Mouse (Mus musculus): Measurements from ENCODE around the gene Pank3. TPM values are rescaled to one million over a fixed set of nuclear protein-coding genes. Genes with fewer than 3 reads are reported as not detected.

The Pank3 gene
- polyA plus RNA-seq (2016; fragmentation: Nextera tagmentation; extraction: Ambion mirVana) = 27.5 and 28.7 TPM in 2 replicates

- Histone ChIP-seq H3K27ac (peak within 1 kb of the TSS; percentile 87), H3K9ac (peak within 1 kb of the TSS; percentile 99), H3K27me3 (replicated peaks) (no peaks in the 10 kb centered on the region), H3K4me2 (replicated peaks) (peak within 1 kb of the TSS; percentile 61), H3K9me3 (no peaks in the 10 kb centered on the region), H3K36me3 (no peaks in the 10 kb centered on the region), H3K4me1 (peaks cover 11% of the 10 kb centered on the region), H3K4me3 (peak within 1 kb of the TSS; percentile 92)
- under 1% methylated on average over 48 of the region's 50 CpGs for WGBS
- peak; percentile 100 for ATAC-seq (ENCODE audit: low FRiP score, low read depth)
These were observed at the start of gene Pank3 for GRCm38 (mm10) chr11:35769188-35769745. TSS of gene Pank3 (plus strand) at chr11:35769484.

GRCm38 (mm10) chr11:35723876-35724275 lies 45.4 kb upstream of the Pank3 start:
- WGBS = 90% methylated on average over 5 of the region's 5 CpGs
- H3K27ac ChIP-seq = no peak overlapping the region

GRCm38 (mm10) chr11:35726341-35726846 lies 42.9 kb upstream of the Pank3 start:
- Histone ChIP-seq H3K27me3 (replicated peaks) (no peaks in the 10 kb centered on the region), H3K27ac (no peak overlapping the region), H3K9ac (no peak overlapping the region), H3K36me3 (no peaks in the 10 kb centered on the region), H3K4me2 (replicated peaks) (no peak overlapping the region), H3K4me1 (0 out of 2 replicates have a peak, but pooled peaks cover 3% of the 10 kb centered on the region), H3K4me3 (no peak overlapping the region), H3K9me3 (no peaks in the 10 kb centered on the region)
- WGBS = 85% methylated on average over 8 of the region's 8 CpGs
- ATAC-seq (ENCODE audit: low FRiP score, low read depth) = no peak

More at GRCm38 (mm10) chr11:35723876-35724275, 45.4 kb upstream of the Pank3 start:
- Histone ChIP-seq H3K9me3 (no peaks in the 10 kb centered on the region), H3K4me2 (replicated peaks) (no peak overlapping the region), H3K36me3 (no peaks in the 10 kb centered on the region), H3K27me3 (replicated peaks) (no peaks in the 10 kb centered on the region), H3K4me3 (no peak overlapping the region), H3K4me1 (no peaks in the 10 kb centered on the region), H3K9ac (no peak overlapping the region)
- ATAC-seq (ENCODE audit: low FRiP score, low read depth) = no peak

GRCm38 (mm10) chr11:35728200-35728599 lies 41.1 kb upstream of the Pank3 start:
- no peak overlapping the region for H3K4me3 ChIP-seq
- WGBS = 98% methylated on average over 1 of the region's 1 CpGs
- H3K36me3 ChIP-seq = no peaks in the 10 kb centered on the region

GRCm38 (mm10) chr11:35729186-35729585 lies 40.1 kb upstream of the Pank3 start:
- WGBS = 41% methylated on average over 5 of the region's 5 CpGs

More at GRCm38 (mm10) chr11:35728200-35728599, 41.1 kb upstream of the Pank3 start:
- Histone ChIP-seq H3K27ac (no peak overlapping the region), H3K27me3 (replicated peaks) (no peaks in the 10 kb centered on the region), H3K4me2 (replicated peaks) (no peak overlapping the region), H3K9ac (no peak overlapping the region), H3K4me1 (0 out of 2 replicates have a peak, but pooled peaks cover 3% of the 10 kb centered on the region), H3K9me3 (no peaks in the 10 kb centered on the region)
- ATAC-seq (ENCODE audit: low FRiP score, low read depth) = no peak

GRCm38 (mm10) chr11:35732366-35732765 lies 36.9 kb upstream of the Pank3 start:
- H3K4me1 ChIP-seq = 0 out of 2 replicates have a peak, but pooled peaks cover 3% of the 10 kb centered on the region
- no peak overlapping the region for H3K27ac ChIP-seq
- no peak overlapping the region for H3K9ac ChIP-seq
- H3K4me2 ChIP-seq (replicated peaks) = no peak overlapping the region
- H3K4me3 ChIP-seq = no peak overlapping the region
- no peaks in the 10 kb centered on the region for H3K27me3 ChIP-seq (replicated peaks)
- WGBS = 71% methylated on average over 1 of the region's 1 CpGs
- H3K9me3 ChIP-seq = no peaks in the 10 kb centered on the region
- no peak for ATAC-seq (ENCODE audit: low FRiP score, low read depth)
- H3K36me3 ChIP-seq = no peaks in the 10 kb centered on the region

More at GRCm38 (mm10) chr11:35729186-35729585, 40.1 kb upstream of the Pank3 start:
- Histone ChIP-seq H3K27me3 (replicated peaks) (no peaks in the 10 kb centered on the region), H3K9ac (no peak overlapping the region), H3K9me3 (no peaks in the 10 kb centered on the region), H3K4me1 (0 out of 2 replicates have a peak, but pooled peaks cover 3% of the 10 kb centered on the region), H3K27ac (no peak overlapping the region), H3K36me3 (no peaks in the 10 kb centered on the region), H3K4me2 (replicated peaks) (no peak overlapping the region), H3K4me3 (no peak overlapping the region)
- ATAC-seq (ENCODE audit: low FRiP score, low read depth) = no peak

- ATAC-seq (ENCODE audit: low FRiP score, low read depth) = no peak
- Histone ChIP-seq H3K9me3 (no peaks in the 10 kb centered on the region), H3K27me3 (replicated peaks) (no peaks in the 10 kb centered on the region), H3K4me2 (replicated peaks) (no peak overlapping the region), H3K4me3 (no peak overlapping the region), H3K4me1 (no peaks in the 10 kb centered on the region), H3K9ac (no peak overlapping the region), H3K27ac (no peak overlapping the region), H3K36me3 (no peaks in the 10 kb centered on the region)
- 69% methylated on average over 2 of the region's 2 CpGs for WGBS
These were observed 32.5 kb upstream of the Pank3 start for GRCm38 (mm10) chr11:35736817-35737216.

GRCm38 (mm10) chr11:35737262-35737661 lies 32.0 kb upstream of the Pank3 start:
- H3K4me2 ChIP-seq (replicated peaks) = no peak overlapping the region
- no peaks in the 10 kb centered on the region for H3K36me3 ChIP-seq
- H3K27ac ChIP-seq = no peak overlapping the region
- H3K27me3 ChIP-seq (replicated peaks) = no peaks in the 10 kb centered on the region
- ATAC-seq (ENCODE audit: low FRiP score, low read depth) = no peak
- no peaks in the 10 kb centered on the region for H3K4me1 ChIP-seq
- H3K9me3 ChIP-seq = no peaks in the 10 kb centered on the region
- 98% methylated on average over 2 of the region's 2 CpGs for WGBS
- no peak overlapping the region for H3K9ac ChIP-seq
- H3K4me3 ChIP-seq = no peak overlapping the region

- H3K9me3 ChIP-seq = 0 out of 2 replicates have a peak, but pooled peaks cover under 1% of the 10 kb centered on the region
- no peaks in the 10 kb centered on the region for H3K36me3 ChIP-seq
- no peak overlapping the region for H3K4me3 ChIP-seq
- no peaks in the 10 kb centered on the region for H3K27me3 ChIP-seq (replicated peaks)
- WGBS = 92% methylated on average over 3 of the region's 3 CpGs
- ATAC-seq (ENCODE audit: low FRiP score, low read depth) = no peak
- H3K27ac ChIP-seq = no peak overlapping the region
- H3K4me1 ChIP-seq = no peaks in the 10 kb centered on the region
- H3K9ac ChIP-seq = no peak overlapping the region
- H3K4me2 ChIP-seq (replicated peaks) = no peak overlapping the region
These were observed 31.2 kb upstream of the Pank3 start for GRCm38 (mm10) chr11:35738102-35738501.

- WGBS = 93% methylated on average over 6 of the region's 6 CpGs
- H3K4me3 ChIP-seq = no peak overlapping the region
- H3K27me3 ChIP-seq (replicated peaks) = no peaks in the 10 kb centered on the region
- no peaks in the 10 kb centered on the region for H3K4me1 ChIP-seq
- ATAC-seq (ENCODE audit: low FRiP score, low read depth) = no peak
- peaks cover 4% of the 10 kb centered on the region; the same call in 1 of the 2 replicates for H3K9me3 ChIP-seq
- no peak overlapping the region for H3K9ac ChIP-seq
- H3K27ac ChIP-seq = no peak overlapping the region
- H3K4me2 ChIP-seq (replicated peaks) = no peak overlapping the region
- H3K36me3 ChIP-seq = no peaks in the 10 kb centered on the region
These were observed 25.7 kb upstream of the Pank3 start for GRCm38 (mm10) chr11:35743586-35743985.

- H3K4me1 ChIP-seq = no peaks in the 10 kb centered on the region
- H3K36me3 ChIP-seq = no peaks in the 10 kb centered on the region
- WGBS = 94% methylated on average over 6 of the region's 6 CpGs
- H3K27me3 ChIP-seq (replicated peaks) = no peaks in the 10 kb centered on the region
- no peak for ATAC-seq (ENCODE audit: low FRiP score, low read depth)
- no peak overlapping the region for H3K4me2 ChIP-seq (replicated peaks)
- H3K27ac ChIP-seq = no peak overlapping the region
- no peak overlapping the region for H3K9ac ChIP-seq
- H3K9me3 ChIP-seq = peaks cover 4% of the 10 kb centered on the region; the same call in 1 of the 2 replicates
- no peak overlapping the region for H3K4me3 ChIP-seq
These were observed 24.7 kb upstream of the Pank3 start for GRCm38 (mm10) chr11:35744571-35744970.

- H3K27me3 ChIP-seq (replicated peaks) = no peaks in the 10 kb centered on the region
- no peaks in the 10 kb centered on the region for H3K4me1 ChIP-seq
- no peaks in the 10 kb centered on the region for H3K9me3 ChIP-seq
- H3K9ac ChIP-seq = no peak overlapping the region
- H3K4me2 ChIP-seq (replicated peaks) = no peak overlapping the region
- WGBS = 89% methylated on average over 8 of the region's 8 CpGs
- H3K27ac ChIP-seq = no peak overlapping the region
- H3K4me3 ChIP-seq = no peak overlapping the region
- no peaks in the 10 kb centered on the region for H3K36me3 ChIP-seq
- ATAC-seq (ENCODE audit: low FRiP score, low read depth) = no peak
These were observed 18.7 kb upstream of the Pank3 start for GRCm38 (mm10) chr11:35750578-35750977.
